Mouse (Mus musculus): Measurements from ENCODE around the gene Olfr1420. TPM values are rescaled to one million over a fixed set of nuclear protein-coding genes. Genes with fewer than 3 reads are reported as not detected.
A peak's percentile ranks its signal among the peaks of the same experiment; 100 is the strongest.
"Not testable (repeated sequence)": the region's sequence is repeated elsewhere in the genome, so short reads cannot be mapped to it uniquely, and the experiment has no call there.

The Olfr1420 gene
- polyA plus RNA-seq, 1 experiment from 2014 or later = 0.29 TPM

DNA sequence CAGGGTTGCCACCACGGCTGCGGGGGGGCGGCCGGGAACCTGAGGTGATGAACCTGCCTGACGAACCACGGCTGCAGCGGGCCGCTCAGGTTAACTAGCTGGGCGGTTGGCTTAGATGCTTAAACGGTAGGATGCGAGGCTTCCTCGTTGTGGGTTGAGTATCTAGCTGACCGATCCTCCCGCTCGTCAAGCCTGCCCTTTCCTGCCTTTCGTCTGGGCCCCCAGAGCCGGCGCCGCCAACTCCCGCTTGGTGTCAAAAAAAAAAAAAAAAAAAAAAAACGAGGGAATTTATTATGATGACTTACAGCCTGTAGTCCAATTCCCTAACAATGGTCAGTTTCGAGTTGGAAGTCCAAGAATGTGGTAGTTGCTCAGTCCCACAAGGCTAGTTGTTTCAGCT is 8.0 kb upstream of the Olfr1420 start:
- H3K9ac ChIP-seq (ENCODE audit: low read depth, low read length); H3K27me3 ChIP-seq (ENCODE audit: control insufficient read depth, insufficient read depth, low read length); ATAC-seq (replicated peaks; ENCODE audit: insufficient number of reproducible peaks, low FRiP score, low TSS enrichment); H3K9me3 ChIP-seq (replicated peaks; ENCODE audit: control insufficient read depth, low read length); H3K4me1 ChIP-seq (ENCODE audit: control insufficient read depth, insufficient read depth, low read length); H3K27ac ChIP-seq (ENCODE audit: low read depth, low read length); H3K36me3 ChIP-seq (ENCODE audit: control insufficient read depth, insufficient read depth, low read length); H3K4me3 ChIP-seq (ENCODE audit: low read depth, low read length): not testable (repeated sequence)
- peak overlapping the region; percentile 42 for H3K4me2 ChIP-seq
- WGBS (ENCODE audit: insufficient replicate concordance) = 39% methylated on average over 22 of the region's 22 CpGs

DNA sequence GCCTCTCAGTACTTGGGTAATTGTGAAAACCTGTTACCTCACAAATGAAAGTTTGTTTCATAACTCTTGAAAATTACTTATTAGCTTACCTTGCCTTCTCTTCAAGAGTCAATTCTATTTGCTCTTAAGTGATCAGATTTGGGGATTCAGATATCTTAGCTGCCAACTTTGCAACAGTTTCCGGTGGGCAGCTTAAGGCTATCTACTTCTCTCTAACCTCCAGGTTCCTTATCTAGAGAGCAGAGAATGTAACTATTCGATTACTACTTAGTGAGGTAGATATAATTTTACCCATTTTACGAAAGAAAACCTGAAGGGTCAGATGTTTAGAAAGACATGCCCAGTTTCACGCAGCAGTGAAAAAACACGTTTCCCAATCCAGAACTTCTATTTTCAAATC is 24.7 kb downstream of the Olfr1420 start:
- H3K27me3 ChIP-seq (ENCODE audit: control insufficient read depth, insufficient read depth, low read length) = no peaks in the 10 kb centered on the region
- H3K27ac ChIP-seq (ENCODE audit: low read depth, low read length) = no peak overlapping the region
- no peak overlapping the region for H3K9ac ChIP-seq (ENCODE audit: low read depth, low read length)
- H3K36me3 ChIP-seq (ENCODE audit: control insufficient read depth, insufficient read depth, low read length) = peaks cover 3% of the 10 kb centered on the region; the same call in 1 of the 2 replicates
- H3K4me3 ChIP-seq (ENCODE audit: low read depth, low read length) = peak overlapping the region; percentile 93; the same call in 1 of the 2 replicates
- H3K9me3 ChIP-seq (replicated peaks; ENCODE audit: control insufficient read depth, low read length) = no peaks in the 10 kb centered on the region
- H3K4me1 ChIP-seq (ENCODE audit: control insufficient read depth, insufficient read depth, low read length) = peaks cover 17% of the 10 kb centered on the region
- ATAC-seq (replicated peaks; ENCODE audit: insufficient number of reproducible peaks, low FRiP score, low TSS enrichment) = no peak
- peak overlapping the region; percentile 89 for H3K4me2 ChIP-seq
- WGBS (ENCODE audit: insufficient replicate concordance) = 80% methylated on average over 5 of the region's 5 CpGs

DNA sequence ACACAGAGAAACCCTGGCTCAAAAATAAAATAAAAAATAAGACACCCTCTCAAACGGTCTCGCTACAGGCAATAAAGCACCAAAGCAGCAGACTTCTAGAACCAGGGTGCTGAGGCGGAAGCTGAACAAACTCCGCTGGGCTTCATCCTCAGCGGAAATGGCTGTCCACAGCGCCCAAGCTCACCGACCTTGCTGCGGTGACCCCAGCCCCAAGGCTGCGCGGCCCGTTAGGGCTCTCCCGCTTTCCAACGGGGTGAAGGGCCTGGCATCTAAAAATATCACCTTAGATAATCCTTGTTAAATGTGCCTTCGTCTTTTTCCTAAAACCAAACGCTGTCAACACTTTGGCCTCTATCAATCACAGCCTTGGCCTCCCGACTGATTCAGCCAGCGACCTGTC is 25.2 kb downstream of the Olfr1420 start:
- H3K9me3 ChIP-seq (replicated peaks; ENCODE audit: control insufficient read depth, low read length) = no peaks in the 10 kb centered on the region
- peak overlapping the region; percentile 92 for H3K9ac ChIP-seq (ENCODE audit: low read depth, low read length)
- H3K27me3 ChIP-seq (ENCODE audit: control insufficient read depth, insufficient read depth, low read length) = no peaks in the 10 kb centered on the region
- H3K36me3 ChIP-seq (ENCODE audit: control insufficient read depth, insufficient read depth, low read length) = peaks cover 3% of the 10 kb centered on the region; the same call in 1 of the 2 replicates
- H3K27ac ChIP-seq (ENCODE audit: low read depth, low read length) = peak overlapping the region; percentile 94
- peak overlapping the region; percentile 93 for H3K4me3 ChIP-seq (ENCODE audit: low read depth, low read length)
- H3K4me1 ChIP-seq (ENCODE audit: control insufficient read depth, insufficient read depth, low read length) = peaks cover 21% of the 10 kb centered on the region
- ATAC-seq (replicated peaks; ENCODE audit: insufficient number of reproducible peaks, low FRiP score, low TSS enrichment) = peak; percentile 27; the same call in 1 of the 2 replicates
- peak overlapping the region; percentile 89 for H3K4me2 ChIP-seq
- WGBS (ENCODE audit: insufficient replicate concordance) = 3% methylated on average over 17 of the region's 17 CpGs

GRCm38 (mm10) chr19:11912037-11912532 is 25.7 kb downstream of the Olfr1420 start, which contains the start of gene Patl1:
Patl1 (plus strand) TSS chr19:11912399.
- peaks cover 21% of the 10 kb centered on the region for H3K4me1 ChIP-seq (ENCODE audit: control insufficient read depth, insufficient read depth, low read length)
- under 1% methylated on average over 53 of the region's 53 CpGs for WGBS (ENCODE audit: insufficient replicate concordance)

DNA sequence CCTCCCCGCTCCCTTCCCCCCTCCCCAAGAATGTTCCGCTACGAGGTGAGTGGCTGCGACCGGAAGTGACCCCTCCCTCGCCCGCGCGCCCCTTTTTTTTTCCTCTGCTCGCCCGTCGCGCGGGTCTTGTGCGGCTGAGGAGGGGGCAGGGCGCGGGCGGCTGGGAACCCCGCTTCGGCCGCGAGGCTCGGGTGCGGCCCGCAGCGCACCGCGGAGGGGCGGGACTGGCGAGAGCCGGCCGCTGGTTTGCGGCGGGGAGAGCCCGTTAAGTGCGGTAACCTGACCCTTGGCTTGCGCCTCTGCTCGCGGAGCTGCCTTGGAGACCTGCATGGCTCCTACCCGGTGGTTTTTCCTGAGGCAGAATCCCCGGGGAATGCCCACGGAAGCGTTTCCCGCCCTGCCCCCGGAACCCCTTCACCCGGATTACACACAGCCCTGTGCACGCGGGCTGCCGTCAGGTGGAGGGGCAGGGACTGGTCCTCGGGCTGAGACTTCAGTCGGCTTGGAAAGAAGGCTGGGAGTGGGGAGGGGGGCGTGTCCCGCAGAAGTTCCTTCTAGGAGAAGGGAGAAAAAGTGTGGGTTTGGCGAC is 26.3 kb downstream of the Olfr1420 start:
- WGBS (ENCODE audit: insufficient replicate concordance) = 1% methylated on average over 35 of the region's 54 CpGs
- Histone ChIP-seq H3K36me3 (ENCODE audit: control insufficient read depth, insufficient read depth, low read length) (peaks cover 3% of the 10 kb centered on the region; the same call in 1 of the 2 replicates), H3K9me3 (replicated peaks; ENCODE audit: control insufficient read depth, low read length) (no peaks in the 10 kb centered on the region), H3K4me3 (ENCODE audit: low read depth, low read length) (peak overlapping the region; percentile 93), H3K27ac (ENCODE audit: low read depth, low read length) (peak overlapping the region; percentile 94), H3K4me1 (ENCODE audit: control insufficient read depth, insufficient read depth, low read length) (peaks cover 21% of the 10 kb centered on the region), H3K9ac (ENCODE audit: low read depth, low read length) (peak overlapping the region; percentile 92), H3K27me3 (ENCODE audit: control insufficient read depth, insufficient read depth, low read length) (no peaks in the 10 kb centered on the region), H3K4me2 (peak overlapping the region; percentile 89)
- peak; percentile 55 for ATAC-seq (replicated peaks; ENCODE audit: insufficient number of reproducible peaks, low FRiP score, low TSS enrichment)

More at GRCm38 (mm10) chr19:11912037-11912532, 25.7 kb downstream of the Olfr1420 start, which contains the start of gene Patl1:
- peak within 1 kb of the TSS; percentile 92 for H3K9ac ChIP-seq (ENCODE audit: low read depth, low read length)
- H3K27me3 ChIP-seq (ENCODE audit: control insufficient read depth, insufficient read depth, low read length) = no peaks in the 10 kb centered on the region
- H3K4me3 ChIP-seq (ENCODE audit: low read depth, low read length) = peak within 1 kb of the TSS; percentile 93
- H3K27ac ChIP-seq (ENCODE audit: low read depth, low read length) = peak within 1 kb of the TSS; percentile 94
- peaks cover 3% of the 10 kb centered on the region; the same call in 1 of the 2 replicates for H3K36me3 ChIP-seq (ENCODE audit: control insufficient read depth, insufficient read depth, low read length)
- peak within 1 kb of the TSS; percentile 89 for H3K4me2 ChIP-seq
- ATAC-seq (replicated peaks; ENCODE audit: insufficient number of reproducible peaks, low FRiP score, low TSS enrichment) = peak; percentile 97
- H3K9me3 ChIP-seq (replicated peaks; ENCODE audit: control insufficient read depth, low read length) = no peaks in the 10 kb centered on the region

DNA sequence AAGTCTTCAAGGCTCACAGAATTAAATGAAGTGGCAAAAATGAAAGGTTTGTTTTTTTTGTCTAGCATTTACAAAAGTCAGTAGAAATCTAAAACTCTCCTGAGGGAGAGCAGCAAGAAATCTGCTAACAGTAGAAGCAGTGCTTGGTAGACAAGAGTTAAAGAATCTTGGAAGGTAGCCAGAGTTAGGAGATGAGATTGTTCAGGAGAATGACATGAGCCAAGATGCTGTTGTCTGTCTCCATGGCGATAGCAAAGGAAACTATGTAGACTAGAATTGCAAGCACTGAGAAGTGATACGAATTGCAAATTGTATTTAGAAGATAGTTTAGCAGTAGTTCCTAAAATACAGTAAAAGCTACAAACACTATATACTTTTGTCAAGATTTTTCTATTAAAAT is 29.4 kb downstream of the Olfr1420 start:
- ATAC-seq (replicated peaks; ENCODE audit: insufficient number of reproducible peaks, low FRiP score, low TSS enrichment) = no peak
- H3K9me3 ChIP-seq (replicated peaks; ENCODE audit: control insufficient read depth, low read length) = no peaks in the 10 kb centered on the region
- H3K27me3 ChIP-seq (ENCODE audit: control insufficient read depth, insufficient read depth, low read length) = no peaks in the 10 kb centered on the region

DNA sequence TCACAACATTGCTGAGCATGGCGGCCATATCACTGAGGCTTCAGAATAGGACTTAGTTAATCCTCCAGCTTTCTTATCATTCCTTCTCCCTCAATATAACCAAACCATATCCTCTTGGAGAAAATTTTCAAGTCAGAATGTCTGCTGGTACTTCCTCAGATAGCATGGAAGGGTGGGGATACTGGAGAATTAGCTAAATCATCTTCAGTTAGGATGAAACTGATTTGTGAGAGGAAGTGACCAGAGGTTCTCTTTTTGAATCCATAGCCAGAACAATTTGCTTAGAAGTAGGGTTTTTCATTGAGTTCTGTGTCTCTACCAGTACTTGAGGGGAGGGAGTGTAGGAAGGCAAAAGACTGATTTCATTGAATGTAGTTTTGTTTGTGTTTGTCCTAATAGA is 35.7 kb downstream of the Olfr1420 start:
- WGBS (ENCODE audit: insufficient replicate concordance) = 94% methylated on average over 1 of the region's 1 CpGs

More for the DNA sequence above, 29.4 kb downstream of the Olfr1420 start:
- Histone ChIP-seq H3K36me3 (ENCODE audit: control insufficient read depth, insufficient read depth, low read length) (peaks cover 8% of the 10 kb centered on the region), H3K4me1 (ENCODE audit: control insufficient read depth, insufficient read depth, low read length) (peaks cover 21% of the 10 kb centered on the region), H3K9ac (ENCODE audit: low read depth, low read length) (no peak overlapping the region), H3K27ac (ENCODE audit: low read depth, low read length) (no peak overlapping the region), H3K4me2 (no peak overlapping the region), H3K4me3 (ENCODE audit: low read depth, low read length) (no peak overlapping the region)
- 43% methylated on average over 2 of the region's 2 CpGs for WGBS (ENCODE audit: insufficient replicate concordance)

DNA sequence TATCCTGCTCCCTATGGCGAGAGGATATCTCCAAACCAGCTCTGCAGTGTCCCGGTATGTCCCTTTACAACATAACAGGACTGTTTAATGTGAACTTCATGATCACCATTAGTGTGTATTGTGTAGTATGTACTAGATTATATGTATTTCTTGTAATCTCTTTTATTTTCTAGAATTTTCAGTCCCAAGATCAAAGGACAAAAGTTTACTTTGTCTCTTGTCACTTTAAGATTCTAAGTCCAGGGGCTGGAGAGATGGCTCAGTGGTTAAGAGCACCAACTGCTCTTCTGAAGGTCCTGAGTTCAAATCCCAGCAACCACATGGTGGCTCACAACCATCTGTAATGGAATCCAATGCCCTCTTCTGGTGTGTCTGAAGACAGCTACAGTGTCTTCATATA is 36.1 kb downstream of the Olfr1420 start:
- not testable (repeated sequence) for H3K9ac ChIP-seq (ENCODE audit: low read depth, low read length); H3K4me1 ChIP-seq (ENCODE audit: control insufficient read depth, insufficient read depth, low read length); H3K4me2 ChIP-seq; H3K27ac ChIP-seq (ENCODE audit: low read depth, low read length); H3K9me3 ChIP-seq (replicated peaks; ENCODE audit: control insufficient read depth, low read length); H3K27me3 ChIP-seq (ENCODE audit: control insufficient read depth, insufficient read depth, low read length); H3K4me3 ChIP-seq (ENCODE audit: low read depth, low read length); ATAC-seq (replicated peaks; ENCODE audit: insufficient number of reproducible peaks, low FRiP score, low TSS enrichment)
- peaks cover 42% of the 10 kb centered on the region for H3K36me3 ChIP-seq (ENCODE audit: control insufficient read depth, insufficient read depth, low read length)
- WGBS (ENCODE audit: insufficient replicate concordance) = 91% methylated on average over 2 of the region's 2 CpGs

More for the DNA sequence above, 35.7 kb downstream of the Olfr1420 start:
- Histone ChIP-seq H3K9me3 (replicated peaks; ENCODE audit: control insufficient read depth, low read length) (no peaks in the 10 kb centered on the region), H3K4me1 (ENCODE audit: control insufficient read depth, insufficient read depth, low read length) (no peaks in the 10 kb centered on the region), H3K4me3 (ENCODE audit: low read depth, low read length) (no peak overlapping the region), H3K36me3 (ENCODE audit: control insufficient read depth, insufficient read depth, low read length) (peaks cover 41% of the 10 kb centered on the region), H3K9ac (ENCODE audit: low read depth, low read length) (no peak overlapping the region), H3K4me2 (no peak overlapping the region), H3K27ac (ENCODE audit: low read depth, low read length) (no peak overlapping the region), H3K27me3 (ENCODE audit: control insufficient read depth, insufficient read depth, low read length) (no peaks in the 10 kb centered on the region)
- ATAC-seq (replicated peaks; ENCODE audit: insufficient number of reproducible peaks, low FRiP score, low TSS enrichment) = no peak

DNA sequence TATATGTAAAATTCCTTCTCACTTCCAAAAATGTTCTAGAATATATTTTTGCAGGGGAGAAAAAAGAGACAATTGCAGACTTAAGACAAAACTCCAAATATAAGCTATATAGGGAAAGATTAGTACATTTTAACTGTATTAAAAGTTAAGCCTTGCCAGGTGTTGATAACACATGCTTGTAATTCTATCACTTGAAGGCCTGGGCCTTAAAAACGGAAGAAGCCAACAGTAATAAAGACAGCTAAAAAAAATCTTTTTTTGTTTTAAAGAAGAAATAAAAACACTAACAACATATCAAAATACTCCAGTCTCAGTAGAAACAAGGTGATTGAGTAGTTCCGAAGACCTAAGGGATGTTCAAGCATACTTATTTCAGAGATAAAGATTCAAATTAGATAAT is 40.0 kb downstream of the Olfr1420 start:
- no peak for ATAC-seq (replicated peaks; ENCODE audit: insufficient number of reproducible peaks, low FRiP score, low TSS enrichment)
- Histone ChIP-seq H3K27me3 (ENCODE audit: control insufficient read depth, insufficient read depth, low read length) (no peaks in the 10 kb centered on the region), H3K9ac (ENCODE audit: low read depth, low read length) (no peak overlapping the region), H3K9me3 (replicated peaks; ENCODE audit: control insufficient read depth, low read length) (no peaks in the 10 kb centered on the region), H3K36me3 (ENCODE audit: control insufficient read depth, insufficient read depth, low read length) (peaks cover 52% of the 10 kb centered on the region), H3K4me1 (ENCODE audit: control insufficient read depth, insufficient read depth, low read length) (no peaks in the 10 kb centered on the region), H3K4me3 (ENCODE audit: low read depth, low read length) (no peak overlapping the region), H3K4me2 (no peak overlapping the region), H3K27ac (ENCODE audit: low read depth, low read length) (no peak overlapping the region)
- WGBS (ENCODE audit: insufficient replicate concordance) = 89% methylated on average over 2 of the region's 2 CpGs
